Mouse (Mus musculus) layer of hippocampus, postnatal 36 days (tissue): ENCODE data around the gene Pdcd1lg2. TPM values are rescaled to one million over a fixed set of nuclear protein-coding genes. Genes with fewer than 3 reads are reported as not detected.
"Not testable (repeated sequence)": the region's sequence is repeated elsewhere in the genome, so short reads cannot be mapped to it uniquely, and the experiment has no call there.

Experiments used
- DNase-seq, 2 experiments: peaks; one replicate each; pipeline ENCODE4 v3.0.0; 2022
- total RNA-seq, 2 experiments: library from RNA; stranded (reverse); gene quantifications; 2 replicates each; pipeline ENCODE4 v1.2.3; 2021

The Pdcd1lg2 gene
- total RNA-seq, 2 experiments from 2014 or later: not detected

GRCm38 (mm10) chr19:29384412-29384811 is 26.3 kb upstream of the Pdcd1lg2 start:
- no peak for DNase-seq

- DNase-seq: no peak
Observed at GRCm38 (mm10) chr19:29384994-29385393, 25.7 kb upstream of the Pdcd1lg2 start.

- DNase-seq: no peak
Observed at GRCm38 (mm10) chr19:29385822-29386221, 24.9 kb upstream of the Pdcd1lg2 start.

- no peak for DNase-seq
Observed at GRCm38 (mm10) chr19:29388818-29389217, 21.9 kb upstream of the Pdcd1lg2 start.

- DNase-seq: no peak
Observed at GRCm38 (mm10) chr19:29390483-29390882, 20.2 kb upstream of the Pdcd1lg2 start.

- no peak for DNase-seq
Observed at GRCm38 (mm10) chr19:29391279-29391678, 19.4 kb upstream of the Pdcd1lg2 start.

GRCm38 (mm10) chr19:29393333-29393732 is 17.4 kb upstream of the Pdcd1lg2 start:
- DNase-seq: no peak

- DNase-seq: no peak
Observed at GRCm38 (mm10) chr19:29394721-29395120, 16.0 kb upstream of the Pdcd1lg2 start.

GRCm38 (mm10) chr19:29396353-29396752 is 14.4 kb upstream of the Pdcd1lg2 start:
- DNase-seq: no peak

- DNase-seq: no peak
Observed at GRCm38 (mm10) chr19:29399786-29400185, 10.9 kb upstream of the Pdcd1lg2 start.

- no peak for DNase-seq
Observed at GRCm38 (mm10) chr19:29400466-29400865, 10.3 kb upstream of the Pdcd1lg2 start.

- no peak for DNase-seq
Observed at GRCm38 (mm10) chr19:29402621-29403020, 8.1 kb upstream of the Pdcd1lg2 start.

- no peak for DNase-seq
Observed at GRCm38 (mm10) chr19:29403251-29403650, 7.5 kb upstream of the Pdcd1lg2 start.

- no peak for DNase-seq
Observed at GRCm38 (mm10) chr19:29405388-29405787, 5.3 kb upstream of the Pdcd1lg2 start.

GRCm38 (mm10) chr19:29406042-29407017 is 4.4 kb upstream of the Pdcd1lg2 start:
- DNase-seq: no peak

- peak in 1 of 2 experiments; percentile 26 for DNase-seq
Observed at GRCm38 (mm10) chr19:29412476-29413420, 2.0 kb downstream of the Pdcd1lg2 start.

- DNase-seq: no peak
Observed at GRCm38 (mm10) chr19:29414513-29414912, 3.8 kb downstream of the Pdcd1lg2 start.

- not testable (repeated sequence) for DNase-seq
Observed at GRCm38 (mm10) chr19:29414917-29415316, 4.2 kb downstream of the Pdcd1lg2 start.

- DNase-seq: no peak
Observed at GRCm38 (mm10) chr19:29416393-29416902, 5.7 kb downstream of the Pdcd1lg2 start.

GRCm38 (mm10) chr19:29417188-29417587 is 6.5 kb downstream of the Pdcd1lg2 start:
- no peak for DNase-seq

- no peak for DNase-seq
Observed at GRCm38 (mm10) chr19:29417894-29418293, 7.2 kb downstream of the Pdcd1lg2 start.

GRCm38 (mm10) chr19:29418661-29419115 is 8.0 kb downstream of the Pdcd1lg2 start:
- DNase-seq: no peak

GRCm38 (mm10) chr19:29419506-29419905 is 8.8 kb downstream of the Pdcd1lg2 start:
- DNase-seq: no peak
